Mouse (Mus musculus) spleen, postnatal 36 days (tissue): ENCODE results near the gene Nr2c2ap.

Experiments
- DNase-seq, 2 experiments: peaks; one replicate each; pipeline ENCODE4 v3.0.0; 2022; ENCODE audit warnings: low spot score in 2 of 2, mixed read lengths in 1 of 2

The Nr2c2ap gene

DNA sequence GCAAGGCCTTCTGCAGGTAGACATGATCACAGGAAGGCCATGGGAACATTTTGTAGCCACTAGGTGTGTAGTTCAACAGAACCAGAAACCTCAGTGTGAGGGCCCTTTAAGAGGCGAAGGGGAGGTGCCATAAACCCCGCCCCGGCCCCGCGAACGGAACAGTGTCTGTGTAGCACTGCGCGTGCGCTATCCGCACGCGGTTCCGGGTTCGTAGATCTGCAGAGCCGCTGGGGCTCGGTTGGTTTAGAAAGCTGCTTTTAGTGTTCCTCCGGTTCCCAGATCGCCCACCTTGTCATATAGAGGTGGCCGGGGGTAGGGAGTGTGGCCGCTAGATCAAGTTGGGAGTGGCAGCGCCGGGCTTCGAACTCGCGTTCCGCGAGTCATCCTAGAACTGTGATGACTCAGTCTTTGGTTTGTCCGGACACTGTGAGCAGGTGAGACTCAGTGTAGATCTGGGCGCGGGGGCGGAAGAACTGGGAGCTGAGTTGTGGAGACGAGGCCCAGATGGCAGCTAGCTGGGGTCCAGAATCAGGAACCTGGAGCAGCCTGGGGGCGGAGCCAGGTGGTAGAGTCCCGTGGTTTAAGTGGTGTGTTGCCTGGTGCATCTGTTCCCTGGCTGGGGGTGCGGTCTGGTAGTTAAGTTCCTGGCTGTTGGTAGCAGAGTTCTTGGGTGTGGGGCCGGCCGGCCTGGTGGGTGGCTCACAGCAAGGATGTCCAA lies at the start of gene Nr2c2ap:
TSS of gene Nr2c2ap (plus strand) at position 168 of the 718 bp plus-strand sequence.
- DNase-seq: peak; percentile 85 to 87

DNA sequence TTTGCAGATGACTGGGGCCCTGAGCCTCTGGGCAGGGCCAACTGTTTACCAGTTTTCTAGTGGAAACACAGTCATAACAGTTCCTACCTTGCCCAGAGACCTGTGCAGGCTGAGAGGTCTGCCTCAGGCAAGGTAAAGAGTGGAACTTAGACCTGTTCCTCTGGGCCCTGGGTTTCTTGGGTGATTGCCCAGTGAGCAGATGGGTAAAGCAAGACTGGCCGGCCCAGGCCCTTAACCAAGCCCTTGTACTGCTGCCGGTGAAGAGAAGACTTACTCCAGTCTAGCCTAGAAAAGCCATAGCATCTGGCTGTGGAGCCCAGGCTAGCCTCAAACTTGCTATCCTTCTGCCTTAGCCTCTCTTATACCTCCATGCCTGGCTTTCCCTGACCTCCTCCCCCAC lies 49.2 kb upstream of the Nr2c2ap start:
- DNase-seq: no peak

DNA sequence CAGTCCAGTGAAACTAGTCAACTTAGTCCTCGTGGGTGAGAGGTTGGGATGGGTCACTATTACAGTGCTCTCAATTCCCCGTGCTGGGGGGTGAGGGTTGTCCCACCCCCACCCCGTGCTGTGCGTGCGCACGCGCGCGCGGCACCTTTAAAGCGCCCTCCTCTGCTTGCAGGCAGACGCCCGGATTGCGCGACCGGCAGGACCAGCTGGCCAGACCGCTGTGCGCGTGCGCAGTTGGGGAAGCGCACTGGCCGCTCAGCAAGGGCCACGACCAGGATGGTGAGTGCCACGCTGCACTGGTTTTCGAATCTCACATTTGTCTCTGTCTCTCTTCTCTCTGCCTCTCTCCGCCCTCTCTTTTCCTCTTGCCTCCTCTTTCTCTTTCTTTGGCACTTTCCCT lies 47.8 kb upstream of the Nr2c2ap start, which contains the start of gene Hapln4:
TSS of gene Hapln4 (plus strand) at position 173 of the 400 bp plus-strand sequence.
- no peak for DNase-seq

DNA sequence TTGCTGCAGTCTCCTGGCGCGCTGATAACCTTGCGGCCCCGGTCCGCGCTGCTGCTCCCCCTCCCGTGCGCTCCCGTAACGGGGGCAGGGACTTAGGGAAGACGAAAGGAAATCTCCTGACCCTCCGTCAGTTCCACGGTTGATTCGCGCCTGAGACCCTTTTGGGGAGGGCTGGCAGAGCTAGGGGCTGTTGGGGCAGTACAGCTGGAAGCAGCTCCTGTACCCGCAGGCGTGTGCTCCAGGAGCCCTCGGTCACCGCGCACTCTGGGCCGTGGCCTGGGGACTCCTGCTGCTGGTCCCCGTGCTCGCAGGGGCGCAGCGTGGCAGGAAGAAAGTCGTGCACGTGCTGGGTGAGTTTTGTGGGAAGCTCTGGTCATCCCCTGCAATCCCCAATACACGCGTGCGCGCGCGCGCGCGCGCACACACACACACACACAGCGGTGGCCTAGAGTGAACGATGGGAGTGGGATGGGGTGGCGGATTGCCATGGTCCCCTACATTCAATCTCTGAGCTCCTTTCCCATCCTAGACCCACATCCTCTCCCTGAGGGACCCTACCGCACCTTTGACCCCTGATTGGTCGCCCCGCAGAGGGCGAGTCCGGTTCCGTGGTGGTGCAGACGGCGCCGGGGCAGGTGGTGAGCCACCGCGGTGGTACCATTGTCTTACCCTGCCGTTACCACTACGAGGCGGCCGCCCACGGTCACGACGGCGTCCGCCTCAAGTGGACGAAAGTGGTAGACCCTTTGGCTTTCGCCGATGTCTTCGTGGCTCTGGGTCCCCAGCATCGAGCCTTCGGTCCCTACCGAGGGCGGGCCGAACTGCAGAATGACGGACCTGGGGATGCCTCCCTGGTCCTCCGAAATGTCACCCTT lies 46.7 kb upstream of the Nr2c2ap start:
- DNase-seq: no peak

DNA sequence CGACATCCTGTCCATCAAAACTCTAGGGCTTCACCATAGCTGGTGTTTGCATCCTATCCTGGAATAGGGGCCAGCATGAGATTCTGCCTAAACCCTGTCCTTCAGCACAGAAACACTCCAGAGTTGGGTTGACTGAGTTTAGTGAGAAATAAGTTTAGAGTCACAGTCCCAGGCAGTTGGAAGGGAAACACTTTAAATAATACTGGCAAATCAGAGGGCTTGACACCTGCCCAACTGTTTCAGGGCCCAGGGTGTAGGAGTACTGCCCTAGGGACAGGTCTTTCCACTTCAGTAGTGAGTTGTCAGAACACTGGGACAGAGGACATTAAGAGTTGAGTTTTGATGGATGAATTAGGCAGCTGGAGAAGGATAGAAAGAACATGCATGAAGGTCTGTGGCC lies 45.0 kb upstream of the Nr2c2ap start:
- DNase-seq: no peak

DNA sequence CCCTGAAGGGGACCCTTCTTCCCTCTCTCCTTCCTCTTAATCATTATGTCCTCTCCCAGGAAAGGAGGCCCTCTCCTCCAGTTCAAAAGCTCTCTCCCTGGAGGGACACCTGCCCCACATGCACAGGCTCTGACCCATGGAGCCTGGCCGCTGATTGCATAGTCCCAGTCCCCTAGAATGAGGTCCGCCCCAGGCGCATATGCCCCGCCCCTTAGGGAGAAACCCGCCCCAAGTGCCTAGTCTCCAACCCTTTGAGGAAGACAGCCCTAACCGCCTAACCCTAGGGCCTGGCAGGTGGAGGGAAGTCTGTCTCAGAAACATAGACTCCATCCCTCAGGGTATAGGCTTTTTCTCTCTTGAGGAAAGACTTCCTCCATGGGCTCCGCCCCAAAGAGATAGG lies 43.9 kb upstream of the Nr2c2ap start:
- no peak for DNase-seq

DNA sequence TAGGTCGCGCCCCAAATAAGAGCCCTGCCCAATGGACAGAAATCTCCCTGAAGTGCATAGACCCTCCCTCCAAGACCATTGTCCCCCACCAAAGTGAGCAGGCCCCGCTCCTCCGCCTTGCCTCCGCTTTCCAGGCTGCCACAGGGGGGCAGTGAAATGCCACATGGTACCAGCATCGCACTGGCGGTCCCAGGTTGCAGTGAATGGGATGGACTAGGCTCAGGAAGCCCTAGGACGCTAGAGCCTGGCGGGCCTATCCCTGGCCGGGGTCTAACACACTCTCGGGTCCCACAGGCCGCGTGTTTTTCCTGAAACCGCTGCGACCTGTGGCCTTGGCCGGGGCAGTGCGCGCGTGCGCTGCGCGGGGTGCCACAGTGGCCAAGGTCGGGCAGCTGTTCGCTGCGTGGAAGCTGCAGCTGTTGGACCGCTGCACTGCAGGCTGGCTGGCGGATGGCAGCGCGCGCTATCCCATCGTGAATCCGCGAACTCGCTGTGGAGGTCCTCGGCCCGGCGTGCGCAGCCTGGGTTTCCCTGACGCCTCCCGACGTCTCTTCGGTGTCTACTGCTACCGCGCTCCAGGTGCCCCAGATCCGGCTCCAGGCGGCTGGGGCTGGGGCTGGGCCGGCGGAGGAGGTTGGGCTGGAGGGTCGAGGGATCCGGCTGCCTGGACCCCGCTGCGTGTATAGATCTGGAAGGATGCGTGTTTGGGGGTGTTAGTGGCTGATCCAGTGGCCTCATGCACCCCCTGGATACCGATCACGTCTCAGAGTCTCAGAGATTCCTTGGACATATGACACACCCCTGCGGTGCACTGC lies 43.1 kb upstream of the Nr2c2ap start:
- DNase-seq: no peak

DNA sequence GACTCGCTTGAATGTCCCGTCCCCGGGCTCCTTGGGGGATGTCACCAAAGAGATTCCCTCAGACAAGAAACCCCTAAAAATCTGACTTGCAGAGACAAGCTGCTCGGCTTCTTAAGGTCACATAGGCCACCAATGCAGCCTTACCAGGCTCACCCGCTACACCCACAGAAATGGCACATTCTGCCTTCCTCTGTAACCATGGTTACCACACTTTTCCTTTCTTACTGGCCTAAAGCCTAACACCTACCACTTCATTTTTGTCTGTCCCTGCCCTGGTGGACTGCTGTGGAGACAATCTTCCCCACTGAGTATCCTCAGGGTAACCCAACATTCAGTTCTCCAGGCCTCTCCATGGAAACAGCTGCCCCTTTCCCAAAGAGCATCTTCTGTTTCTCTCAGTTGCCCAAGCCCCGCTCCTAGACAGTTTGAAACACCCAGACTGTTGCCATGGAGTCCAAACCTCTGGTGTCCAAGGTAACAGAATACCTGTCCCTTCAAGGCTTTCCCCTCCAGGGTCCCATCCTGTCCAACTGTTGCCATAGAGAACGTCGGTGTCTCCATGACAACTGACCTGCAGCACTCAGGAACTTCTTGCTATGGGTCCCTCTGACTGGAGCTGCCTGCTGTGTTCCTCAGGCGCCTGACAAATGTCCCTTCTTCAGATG lies 41.7 kb upstream of the Nr2c2ap start:
- DNase-seq: no peak

DNA sequence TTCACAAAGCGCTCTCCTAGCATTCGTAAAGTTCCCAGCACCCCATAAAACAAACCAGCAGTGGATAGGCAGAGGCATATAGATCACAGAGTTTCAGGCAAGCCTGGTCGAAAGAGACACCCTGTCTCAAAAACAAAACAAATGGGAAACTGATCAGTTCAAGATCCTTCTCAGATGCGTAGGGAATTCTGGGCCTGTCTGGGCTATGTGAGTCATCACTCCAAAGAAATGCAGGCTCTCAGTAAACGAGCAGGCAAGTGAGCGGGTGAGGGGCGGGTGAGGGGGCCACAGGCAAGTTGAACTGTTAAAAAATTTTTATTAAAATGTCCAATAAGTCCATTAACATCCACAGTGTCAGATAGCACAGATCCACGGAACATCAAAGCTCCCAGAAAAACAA lies 38.3 kb upstream of the Nr2c2ap start:
- DNase-seq: no peak

DNA sequence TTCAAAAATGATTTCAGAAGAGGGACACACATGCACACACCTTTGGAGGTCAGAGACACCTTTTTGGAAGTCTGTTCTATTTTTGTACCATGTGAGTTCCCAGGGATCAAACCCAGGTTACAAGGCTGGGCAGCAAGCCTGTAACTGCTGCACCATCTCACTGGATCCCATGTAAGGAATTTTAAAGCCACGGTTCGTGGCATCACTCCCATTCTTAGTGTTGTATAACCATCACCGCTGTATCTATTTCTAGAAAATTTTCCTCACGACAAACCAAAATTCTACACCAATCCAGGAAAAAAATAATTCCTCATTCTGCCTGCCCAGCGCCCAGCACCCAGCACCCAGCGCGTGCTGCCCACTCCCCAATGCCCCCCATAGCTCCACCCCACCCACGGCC lies 31.9 kb upstream of the Nr2c2ap start:
- DNase-seq: no peak

DNA sequence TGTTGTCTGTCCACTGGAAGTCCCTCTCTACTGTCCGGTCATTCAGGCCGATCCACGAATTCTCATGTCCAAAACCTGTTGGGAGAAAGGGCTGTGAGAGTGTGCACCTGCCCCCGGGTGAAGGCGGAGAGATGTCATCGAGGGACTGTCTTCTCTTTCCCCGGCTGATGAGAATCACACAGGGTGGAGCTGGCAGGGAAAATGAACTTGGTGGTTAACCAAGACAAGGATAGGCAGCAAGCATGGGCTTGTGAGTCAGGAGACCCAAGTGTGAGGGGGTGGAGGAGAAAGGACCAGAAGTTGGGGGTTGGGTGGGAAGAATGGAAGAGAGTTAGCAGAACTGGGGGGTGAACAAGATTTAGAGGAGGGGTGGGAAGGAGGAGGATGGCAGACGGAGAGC lies 30.9 kb upstream of the Nr2c2ap start:
- DNase-seq: no peak

DNA sequence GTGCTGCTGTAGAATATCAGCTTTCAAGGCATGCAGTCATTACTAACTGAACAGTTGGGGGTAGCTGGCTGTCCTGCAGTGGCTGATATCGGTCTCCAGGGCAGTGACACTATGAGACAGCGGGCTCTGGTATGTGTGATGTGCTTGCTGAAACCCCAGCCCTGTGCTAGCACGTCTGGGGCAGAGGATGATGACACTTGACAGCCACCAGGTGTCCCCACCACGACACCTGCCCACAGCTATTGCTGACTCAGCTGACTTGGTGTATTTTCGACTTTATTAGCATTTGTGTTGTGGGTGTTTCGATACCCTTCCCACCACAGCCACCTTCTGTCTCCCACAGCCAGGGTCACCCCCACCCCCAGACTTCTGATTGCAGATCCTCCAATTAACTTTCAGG lies 26.6 kb upstream of the Nr2c2ap start:
- peak; percentile 47 to 55 for DNase-seq

DNA sequence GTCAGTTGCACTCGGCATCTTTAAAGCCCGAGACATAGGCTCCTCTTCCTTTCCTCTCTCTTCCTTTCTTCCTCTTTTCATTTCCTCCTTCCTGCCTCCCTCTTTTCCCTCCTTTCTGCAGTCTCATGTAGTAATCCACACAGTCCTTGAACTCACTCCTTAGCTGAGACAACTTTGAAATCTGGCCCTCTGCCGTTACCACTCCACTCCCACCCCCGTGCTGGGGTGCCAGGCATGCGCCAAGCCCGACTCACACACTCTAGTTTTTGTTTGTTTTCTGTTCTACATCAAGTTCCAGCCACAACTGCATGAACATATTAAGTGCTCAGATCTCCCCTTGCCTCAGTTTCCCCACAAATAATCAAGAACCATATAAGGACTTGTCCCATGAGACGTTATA lies 26.2 kb upstream of the Nr2c2ap start:
- DNase-seq: no peak

DNA sequence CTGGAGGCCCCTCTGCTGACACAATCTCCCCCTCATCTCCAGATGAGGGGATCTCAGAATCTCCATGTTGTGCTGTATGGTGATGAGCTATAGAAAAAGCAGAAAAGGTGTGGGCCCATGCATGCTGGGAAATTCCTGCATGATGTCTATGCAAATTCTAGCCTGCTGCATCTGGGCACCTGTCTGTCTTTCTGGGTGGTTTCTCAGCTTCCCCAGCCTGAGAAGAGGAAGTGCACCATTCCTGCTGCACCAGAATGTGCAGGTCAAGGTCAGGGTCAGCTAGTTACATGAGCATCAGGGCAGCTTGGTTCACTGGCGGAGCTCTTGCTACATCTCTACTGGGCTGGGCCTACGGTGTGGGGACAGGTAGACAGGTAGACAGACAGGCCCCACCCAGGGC lies 20.7 kb upstream of the Nr2c2ap start:
- DNase-seq: peak; percentile 30 to 31

DNA sequence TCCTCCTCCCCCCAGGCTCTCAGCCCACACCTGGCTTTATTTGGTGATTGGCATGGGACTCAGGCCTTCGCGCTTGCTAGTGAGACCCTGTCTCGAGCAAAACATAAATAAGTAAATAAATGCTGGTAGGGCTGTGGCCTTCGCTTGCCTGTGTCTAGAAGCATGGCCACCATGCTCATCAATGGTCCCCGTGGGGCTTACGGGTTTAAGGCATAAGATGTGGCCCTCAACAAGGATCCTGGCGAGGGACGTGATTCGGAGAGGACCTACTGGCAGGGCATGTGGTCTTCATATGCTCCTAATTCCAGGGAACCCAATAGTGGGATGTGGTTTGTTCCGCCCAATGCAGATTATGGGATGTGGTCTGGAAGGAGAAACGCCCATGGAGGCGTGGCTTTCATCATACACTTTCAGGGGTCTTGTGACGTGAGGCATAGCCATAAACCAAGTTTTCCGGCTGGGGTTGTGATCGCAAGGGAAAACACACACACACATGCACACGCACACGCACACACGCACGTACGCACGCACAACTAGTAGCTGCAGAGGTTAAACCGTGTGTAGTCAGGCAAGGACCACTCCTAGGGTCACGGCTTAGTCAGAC lies 19.8 kb upstream of the Nr2c2ap start:
- DNase-seq: no peak

DNA sequence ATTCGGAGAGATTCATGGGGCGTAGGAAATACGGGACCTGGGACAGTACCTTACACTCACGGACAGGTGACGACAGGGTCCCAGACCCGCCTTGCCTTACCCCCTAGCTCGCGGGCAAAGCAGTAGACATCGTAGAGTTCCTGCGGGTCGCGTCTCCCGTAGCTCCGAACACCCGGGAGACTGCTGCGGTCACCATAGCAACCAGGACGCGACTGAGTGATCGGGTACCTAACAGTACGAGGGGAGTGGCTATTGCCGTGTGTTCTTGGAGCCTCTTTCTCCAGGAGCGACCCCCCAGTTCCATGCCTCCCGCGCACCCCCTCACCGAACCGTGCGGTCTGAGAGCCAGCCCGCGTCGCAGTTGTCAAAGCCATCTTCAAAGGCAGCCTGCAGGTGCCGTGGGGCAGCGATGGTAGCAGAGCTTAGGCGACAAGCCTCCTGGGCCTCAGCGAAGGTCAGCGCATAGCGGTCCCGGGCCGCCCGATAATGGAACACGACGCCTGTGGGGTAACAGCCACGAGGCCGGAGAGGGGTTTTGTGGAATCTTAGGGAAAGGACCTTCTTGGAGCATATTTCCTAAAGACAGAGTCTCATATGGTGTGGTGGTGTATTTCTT lies 18.6 kb upstream of the Nr2c2ap start:
- DNase-seq: no peak

DNA sequence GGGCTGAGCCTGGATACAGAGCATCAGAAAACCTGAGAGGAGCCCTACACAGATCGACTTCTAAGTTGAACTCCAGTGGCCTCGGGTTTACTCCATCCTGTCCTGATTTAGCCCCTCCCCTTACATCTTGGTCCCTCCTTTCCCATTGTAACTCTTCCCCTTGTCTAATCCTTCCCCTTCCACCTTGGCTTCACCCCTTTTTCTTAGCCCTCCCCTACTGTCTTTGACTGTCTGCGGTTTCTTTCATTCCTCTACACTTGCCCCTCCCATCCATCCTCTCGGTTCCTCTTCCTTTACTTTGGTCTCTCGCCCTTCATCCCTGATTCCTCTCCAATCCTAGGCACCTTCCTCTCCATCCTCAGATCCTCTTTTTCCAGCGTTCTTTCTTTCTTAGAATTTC lies 16.6 kb upstream of the Nr2c2ap start:
- no peak for DNase-seq

DNA sequence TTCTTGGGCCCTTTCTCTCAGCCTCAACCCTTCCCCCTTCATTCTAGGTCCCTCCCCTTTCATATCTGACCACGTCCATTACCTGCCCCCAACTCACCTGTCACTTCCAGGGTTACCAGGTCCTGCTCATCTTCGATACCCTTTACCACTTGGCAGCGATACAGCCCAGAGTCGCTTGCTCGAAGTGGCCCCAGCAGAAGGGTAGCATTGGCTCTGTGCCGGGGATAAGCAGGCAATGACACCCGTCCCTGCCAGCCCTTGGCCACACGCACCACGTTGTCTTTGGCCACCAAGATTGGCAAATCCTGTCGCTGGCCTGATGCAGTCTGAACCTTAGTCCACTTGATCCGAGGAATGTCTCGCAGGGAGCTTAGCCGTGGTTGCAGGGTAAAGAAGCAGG lies 16.2 kb upstream of the Nr2c2ap start:
- no peak for DNase-seq

DNA sequence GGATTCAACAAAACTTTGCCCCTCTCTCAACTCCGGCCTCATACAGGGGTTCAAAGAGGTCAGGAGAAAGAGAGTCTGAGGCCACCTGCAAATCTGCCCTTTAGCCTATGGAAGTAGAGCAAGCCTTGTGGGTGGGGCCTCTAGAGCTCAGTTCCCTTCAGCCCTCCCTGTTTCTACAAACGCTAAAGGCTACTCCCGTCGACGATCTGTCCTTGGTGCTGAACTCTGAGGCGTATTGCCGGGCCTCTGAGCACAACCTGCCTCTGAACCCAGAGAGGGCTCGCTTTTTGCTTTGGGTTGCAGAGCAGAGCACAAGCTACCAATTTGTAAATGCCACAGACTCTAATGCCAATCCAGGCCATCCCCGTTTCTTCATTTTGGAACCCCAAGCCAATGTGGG lies 13.5 kb upstream of the Nr2c2ap start:
- DNase-seq: peak in 1 of 2 experiments; percentile 27

DNA sequence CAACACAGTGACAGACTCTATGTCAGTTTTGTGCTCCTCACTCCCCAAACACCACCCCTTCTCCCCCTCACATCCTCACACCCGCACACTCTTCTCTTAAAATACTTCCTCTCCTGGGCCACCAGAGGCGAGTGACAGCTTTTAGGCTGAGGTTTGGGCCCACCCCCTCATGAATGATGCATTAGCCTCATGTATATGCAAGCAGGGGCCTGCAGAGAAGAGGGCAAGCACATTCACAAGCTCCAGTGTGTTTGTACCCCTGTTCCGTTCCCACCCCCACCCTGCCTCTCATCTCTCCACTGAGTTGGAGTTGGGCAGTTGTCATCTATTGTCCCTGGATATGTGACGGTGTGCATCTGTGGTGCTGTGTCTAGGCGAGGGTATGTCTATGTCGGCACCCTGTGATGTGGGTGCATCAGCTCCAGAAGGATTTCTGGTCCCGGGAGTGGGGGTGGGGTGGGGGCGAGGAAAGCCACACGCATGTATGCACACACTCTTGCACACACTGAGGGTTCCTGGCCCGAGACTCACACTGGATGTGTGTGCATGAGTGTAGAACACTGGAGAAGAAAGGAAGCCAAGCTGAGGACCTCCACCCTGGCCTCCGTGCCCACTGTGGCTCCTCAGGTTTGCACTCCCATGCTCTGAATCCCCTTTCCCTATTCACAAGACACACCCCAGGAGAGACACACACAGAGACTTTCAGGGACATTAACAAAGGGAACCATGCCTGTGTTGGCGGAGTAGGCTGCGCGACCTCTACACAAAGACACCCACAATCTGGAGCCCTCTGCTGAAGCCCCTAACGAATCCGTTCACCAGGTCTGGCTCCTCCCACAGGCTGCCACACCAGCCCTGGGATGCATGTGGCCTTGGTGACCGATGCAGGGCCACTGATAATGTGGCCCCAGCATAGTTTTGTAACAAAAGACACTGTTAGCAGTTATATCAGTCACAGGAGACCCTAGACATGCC lies 12.1 kb upstream of the Nr2c2ap start:
- DNase-seq: no peak
